ENCODE assay signal across 12 mouse cellular contexts in genomic region chr2:27934831-27935230, GRCm38 (mm10). TPM values are rescaled to one million over a fixed set of nuclear protein-coding genes. Genes with fewer than 3 reads are reported as not detected.
DNase-seq lines count a peak whose midpoint lies in the region; ATAC-seq and TF ChIP-seq lines count a peak whose summit lies in the region.
"Had no signal": no experiment of that assay in that cellular context is flagged by ENCODE, and none has a peak within 500 bp of the region (broad histone marks: within the 10 kb centered on the region; RNA-seq: fewer than 3 reads in every experiment).

No protein-coding gene starts in this region.

- WGBS in forebrain, embryonic 10.5 days, result 82% methylated on average over 9 of the region's 9 CpGs
- WGBS in forebrain, postnatal 0 days, result 91% methylated on average over 9 of the region's 9 CpGs
- WGBS in hindbrain, postnatal 0 days, result 85% methylated on average over 9 of the region's 9 CpGs
- WGBS in hindbrain, embryonic 16.5 days, result 90% methylated on average over 9 of the region's 9 CpGs
- WGBS in embryonic facial prominence, embryonic 14.5 days, result 88% methylated on average over 8 of the region's 9 CpGs
- 76% methylated on average over 9 of the region's 9 CpGs for WGBS in limb, embryonic 13.5 days

- no peaks in the 10 kb centered on the region for H3K27me3 ChIP-seq in forebrain, embryonic 10.5 days (ENCODE audit: poor library complexity, severe bottlenecking)
- H3K27me3 ChIP-seq in forebrain, postnatal 0 days (ENCODE audit: insufficient read depth, low read length), result no peaks in the 10 kb centered on the region
- no peaks in the 10 kb centered on the region; the same call in 1 of the 2 replicates for H3K27me3 ChIP-seq in hindbrain, postnatal 0 days (ENCODE audit: insufficient read depth, low read length)
- no peaks in the 10 kb centered on the region for H3K27me3 ChIP-seq in hindbrain, embryonic 16.5 days (replicated peaks; ENCODE audit: control insufficient read depth, insufficient read depth, low read length)
- no peaks in the 10 kb centered on the region for H3K27me3 ChIP-seq in embryonic facial prominence, embryonic 14.5 days (replicated peaks; ENCODE audit: control insufficient read depth, insufficient read depth, low read length)
- H3K27me3 ChIP-seq in limb, embryonic 13.5 days, result no peaks in the 10 kb centered on the region
- H3K27me3 ChIP-seq: liver, embryonic 13.5 days; neural tube, embryonic 12.5 days had no signal

- H3K4me2 ChIP-seq in forebrain, postnatal 0 days (ENCODE audit: low read depth), result no peak overlapping the region
- no peak overlapping the region for H3K4me2 ChIP-seq in hindbrain, postnatal 0 days (ENCODE audit: low read depth, low read length)
- no peak overlapping the region for H3K4me2 ChIP-seq in hindbrain, embryonic 16.5 days (ENCODE audit: low read length)
- H3K4me2 ChIP-seq in embryonic facial prominence, embryonic 14.5 days (ENCODE audit: low read depth, low read length), result 0 out of 2 replicates have a peak overlapping the region, but pooled peaks have one; percentile 10
- H3K4me2 ChIP-seq in limb, embryonic 13.5 days (replicated peaks), result peak overlapping the region; percentile 21
- H3K4me2 ChIP-seq: liver, embryonic 13.5 days; midbrain, embryonic 11.5 days; neural tube, embryonic 12.5 days had no signal

- H3K36me3 ChIP-seq in forebrain, embryonic 10.5 days (replicated peaks), result no peaks in the 10 kb centered on the region
- no peaks in the 10 kb centered on the region for H3K36me3 ChIP-seq in forebrain, postnatal 0 days (ENCODE audit: insufficient read depth)
- H3K36me3 ChIP-seq in hindbrain, postnatal 0 days (ENCODE audit: insufficient read depth, low read length), result no peaks in the 10 kb centered on the region
- no peaks in the 10 kb centered on the region for H3K36me3 ChIP-seq in hindbrain, embryonic 16.5 days (ENCODE audit: control insufficient read depth, insufficient read depth, low read length)
- peaks cover 53% of the 10 kb centered on the region for H3K36me3 ChIP-seq in embryonic facial prominence, embryonic 14.5 days (ENCODE audit: control insufficient read depth, insufficient read depth, low read length)
- H3K36me3 ChIP-seq in limb, embryonic 13.5 days, result peaks cover 62% of the 10 kb centered on the region
- H3K36me3 ChIP-seq: liver, embryonic 13.5 days had no signal

- peaks cover 39% of the 10 kb centered on the region for H3K4me1 ChIP-seq in forebrain, embryonic 10.5 days
- H3K4me1 ChIP-seq in forebrain, postnatal 0 days (ENCODE audit: insufficient read depth), result peaks cover 15% of the 10 kb centered on the region; the same call in 1 of the 2 replicates
- peaks cover 13% of the 10 kb centered on the region for H3K4me1 ChIP-seq in hindbrain, postnatal 0 days (ENCODE audit: insufficient read depth, low read length)
- H3K4me1 ChIP-seq in hindbrain, embryonic 16.5 days (ENCODE audit: control insufficient read depth, insufficient read depth, low read depth, low read length), result peaks cover 19% of the 10 kb centered on the region
- H3K4me1 ChIP-seq in embryonic facial prominence, embryonic 14.5 days (ENCODE audit: control insufficient read depth, insufficient read depth, low read length), result peaks cover 68% of the 10 kb centered on the region
- peaks cover 79% of the 10 kb centered on the region for H3K4me1 ChIP-seq in limb, embryonic 13.5 days
- H3K4me1 ChIP-seq: liver, embryonic 13.5 days had no signal

- no peak for ATAC-seq in forebrain, postnatal 0 days
- no peak for ATAC-seq in hindbrain, postnatal 0 days
- ATAC-seq in hindbrain, embryonic 16.5 days, result no peak
- no peak for ATAC-seq in embryonic facial prominence, embryonic 14.5 days (ENCODE audit: low read depth)
- ATAC-seq in limb, embryonic 13.5 days (ENCODE audit: low FRiP score, low read depth), result no peak

- H3K9me3 ChIP-seq in forebrain, embryonic 10.5 days, result no peaks in the 10 kb centered on the region
- no peaks in the 10 kb centered on the region for H3K9me3 ChIP-seq in forebrain, postnatal 0 days (ENCODE audit: low read length)
- no peaks in the 10 kb centered on the region for H3K9me3 ChIP-seq in hindbrain, postnatal 0 days (ENCODE audit: low read length)
- H3K9me3 ChIP-seq in hindbrain, embryonic 16.5 days (ENCODE audit: control insufficient read depth, low read length), result no peaks in the 10 kb centered on the region
- H3K9me3 ChIP-seq in embryonic facial prominence, embryonic 14.5 days (ENCODE audit: control insufficient read depth, low read length), result no peaks in the 10 kb centered on the region
- no peaks in the 10 kb centered on the region for H3K9me3 ChIP-seq in limb, embryonic 13.5 days
- H3K9me3 ChIP-seq: liver, embryonic 13.5 days; neural tube, embryonic 12.5 days had no signal

- no peak for TF ChIP-seq CTCF in forebrain, postnatal 0 days (IDR thresholded peaks at IDR 0.05; ENCODE audit: low read depth)
- TF ChIP-seq CTCF in hindbrain, postnatal 0 days (IDR thresholded peaks at IDR 0.05; ENCODE audit: low read depth), result no peak

- no peak for DNase-seq in forebrain, embryonic 10.5 days (ENCODE audit: extremely low spot score, low spot score)
- DNase-seq in forebrain, postnatal 0 days, result no peak
- no peak for DNase-seq in hindbrain, postnatal 0 days (ENCODE audit: low spot score)
- no peak for DNase-seq in embryonic facial prominence, embryonic 14.5 days (ENCODE audit: low spot score)
- DNase-seq in embryo, embryonic 10 days (ENCODE audit: low spot score), result no peak
- no peak for DNase-seq in adrenal gland, postnatal 4 days (ENCODE audit: low spot score in 2 of 2)
- DNase-seq: liver, embryonic 13.5 days; thymus, adult 18-20 months had no signal

- no peak overlapping the region for H3K4me3 ChIP-seq in forebrain, embryonic 10.5 days
- H3K4me3 ChIP-seq in forebrain, postnatal 0 days (ENCODE audit: low read depth, low read length), result no peak overlapping the region
- no peak overlapping the region for H3K4me3 ChIP-seq in hindbrain, postnatal 0 days (ENCODE audit: low read length)
- H3K4me3 ChIP-seq in hindbrain, embryonic 16.5 days (ENCODE audit: low read length), result no peak overlapping the region
- no peak overlapping the region for H3K4me3 ChIP-seq in embryonic facial prominence, embryonic 14.5 days (ENCODE audit: low read depth, low read length)
- no peak overlapping the region for H3K4me3 ChIP-seq in limb, embryonic 13.5 days
- H3K4me3 ChIP-seq: liver, embryonic 13.5 days; neural tube, embryonic 12.5 days had no signal

- 0 out of 2 replicates have a peak overlapping the region, but pooled peaks have one; percentile 12 for H3K27ac ChIP-seq in forebrain, embryonic 10.5 days
- H3K27ac ChIP-seq in forebrain, postnatal 0 days (ENCODE audit: low read depth, low read length), result no peak overlapping the region
- H3K27ac ChIP-seq in hindbrain, postnatal 0 days, result peak overlapping the region; percentile 16; the same call in 1 of the 2 replicates
- H3K27ac ChIP-seq in hindbrain, embryonic 16.5 days (ENCODE audit: low read depth, low read length), result no peak overlapping the region
- peak overlapping the region; percentile 93 for H3K27ac ChIP-seq in embryonic facial prominence, embryonic 14.5 days (replicated peaks; ENCODE audit: low read depth, low read length)
- H3K27ac ChIP-seq in limb, embryonic 13.5 days, result peak overlapping the region; percentile 96
- H3K27ac ChIP-seq: liver, embryonic 13.5 days; neural tube, embryonic 12.5 days had no signal

- no peak overlapping the region for H3K9ac ChIP-seq in forebrain, postnatal 0 days
- no peak overlapping the region for H3K9ac ChIP-seq in hindbrain, postnatal 0 days (replicated peaks; ENCODE audit: low read length)
- no peak overlapping the region for H3K9ac ChIP-seq in hindbrain, embryonic 16.5 days (ENCODE audit: low read depth, low read length)
- peak overlapping the region; percentile 45 for H3K9ac ChIP-seq in embryonic facial prominence, embryonic 14.5 days (ENCODE audit: low read depth, low read length)
- H3K9ac ChIP-seq in limb, embryonic 13.5 days, result peak overlapping the region; percentile 43
- H3K9ac ChIP-seq: liver, embryonic 13.5 days; neural tube, embryonic 12.5 days had no signal

RNA-seq across cellular contexts. Expression of gene Col5a1, which starts 48.6 kb away (rescaled TPM):
- polyA plus RNA-seq in forebrain, embryonic 10.5 days (2016; fragmentation: Nextera tagmentation; extraction: Ambion mirVana), result 11.0 and 11.1 TPM in 2 replicates
- 9.0 and 23.6 TPM in 2 replicates for total RNA-seq in forebrain, postnatal 0 days (2014; rRNA removed)
- polyA plus RNA-seq in forebrain, postnatal 0 days (2015; fragmentation: Nextera tagmentation; extraction: Ambion mirVana), result 3.4 and 4.8 TPM in 2 replicates
- 23.6 and 25.9 TPM in 2 replicates for total RNA-seq in hindbrain, postnatal 0 days (2014; rRNA removed)
- polyA plus RNA-seq in hindbrain, postnatal 0 days (2015; fragmentation: Nextera tagmentation; extraction: Ambion mirVana), result 7.1 and 8.0 TPM in 2 replicates
- polyA plus RNA-seq in hindbrain, embryonic 16.5 days (2015; fragmentation: Nextera tagmentation; extraction: Ambion mirVana), result 9.2 and 13.5 TPM in 2 replicates
- polyA plus RNA-seq in embryonic facial prominence, embryonic 14.5 days (2014; fragmentation: Nextera tagmentation; extraction: Ambion mirVana), result 253 and 258 TPM in 2 replicates
- 128 and 133 TPM in 2 replicates for polyA plus RNA-seq in limb, embryonic 13.5 days (2015; fragmentation: Nextera tagmentation; extraction: Ambion mirVana)
- 100 to 1,000 TPM; 132 to 140 TPM for total RNA-seq in adrenal gland, postnatal 4 days (2021)

Comparison
In these comparisons a context has a peak if more than half of its experiments do, and no peak if none do; other contexts are left out.
1. H3K27ac ChIP-seq: peak in forebrain, embryonic 10.5 days (single experiment), hindbrain, postnatal 0 days (single experiment), embryonic facial prominence, embryonic 14.5 days (single experiment) and limb, embryonic 13.5 days (single experiment); none in forebrain, postnatal 0 days (single experiment) and hindbrain, embryonic 16.5 days (single experiment).
2. H3K4me2 ChIP-seq: peak in embryonic facial prominence, embryonic 14.5 days (single experiment) and limb, embryonic 13.5 days (single experiment); none in forebrain, postnatal 0 days (single experiment), hindbrain, postnatal 0 days (single experiment) and hindbrain, embryonic 16.5 days (single experiment).
3. H3K9ac ChIP-seq: peak in embryonic facial prominence, embryonic 14.5 days (single experiment) and limb, embryonic 13.5 days (single experiment); none in forebrain, postnatal 0 days (single experiment), hindbrain, postnatal 0 days (single experiment) and hindbrain, embryonic 16.5 days (single experiment).